Mouse (Mus musculus) left cerebral cortex, postnatal 10 days (tissue): Measurements from ENCODE around the gene Trip13. TPM values are rescaled to one million over a fixed set of nuclear protein-coding genes. Genes with fewer than 3 reads are reported as not detected.
A peak's percentile ranks its signal among the peaks of the same experiment; 100 is the strongest.

Experiments used
- DNase-seq, 2 experiments: peaks; one replicate each; pipeline ENCODE4 v3.0.0; 2021 to 2022; ENCODE audit warnings: low spot score in 2 of 2, mixed read lengths in 1 of 2; ENCODE audit errors: extremely low spot score in 1 of 2
- intact Hi-C: fragments of 180-260 bp; cut with DNase I; formaldehyde crosslinking; loops from one replicate; pipeline ENCODE4 v1.15.1; 2025
- total RNA-seq, 2 experiments: library from RNA; stranded (reverse); gene quantifications; 2 replicates each; pipeline ENCODE4 v1.2.3; 2021

Trip13 gene
- total RNA-seq, result 1 to 10 TPM; 1.6 to 2.0 TPM

- DNase-seq, result peak; percentile 84 to 96
- intact Hi-C loops, result no loop called here
Measured at GRCm38 (mm10) chr13:73937321-73938176, at the start of gene Trip13, which contains the start of gene Brd9. Gene Trip13 (minus strand): TSS chr13:73937784. Gene Brd9 (plus strand): TSS chr13:73937811.

- intact Hi-C loops, result loop anchor here (10.0 kb wide), 1 partner anchor 188 kb away; no protein-coding TSS in a partner anchor
- DNase-seq, result no peak
Measured at GRCm38 (mm10) chr13:73976935-73977334, 39.4 kb upstream of the Trip13 start.

- intact Hi-C loops, result loop anchor here (5.0 to 10.0 kb wide), 2 partner anchors 190 to 328 kb away; no protein-coding TSS in a partner anchor
- DNase-seq, result no peak
Measured at GRCm38 (mm10) chr13:73974523-73974922, 36.9 kb upstream of the Trip13 start.

GRCm38 (mm10) chr13:73970545-73971448 lies 33.2 kb upstream of the Trip13 start:
- intact Hi-C loops, result loop anchor here (5.0 to 10.0 kb wide), 2 partner anchors 194 to 332 kb away; no protein-coding TSS in a partner anchor
- peak; percentile 65 to 78 for DNase-seq

- intact Hi-C loops, result no loop called here
- DNase-seq, result no peak
Measured at GRCm38 (mm10) chr13:73963551-73963950, 26.0 kb upstream of the Trip13 start, which contains the start of gene Zdhhc11. Gene Zdhhc11 (plus strand): TSS chr13:73963851.

- DNase-seq, result no peak
- intact Hi-C loops, result no loop called here
Measured at GRCm38 (mm10) chr13:73961177-73961576, 23.6 kb upstream of the Trip13 start.

GRCm38 (mm10) chr13:73960117-73960652 lies 22.6 kb upstream of the Trip13 start:
- intact Hi-C loops, result no loop called here
- no peak for DNase-seq

GRCm38 (mm10) chr13:73955531-73955930 lies 17.9 kb upstream of the Trip13 start:
- intact Hi-C loops, result no loop called here
- no peak for DNase-seq

GRCm38 (mm10) chr13:73954666-73955065 lies 17.1 kb upstream of the Trip13 start:
- no peak for DNase-seq
- intact Hi-C loops, result no loop called here

- intact Hi-C loops, result no loop called here
- no peak for DNase-seq
Measured at GRCm38 (mm10) chr13:73953551-73954130, 16.1 kb upstream of the Trip13 start.

GRCm38 (mm10) chr13:73944606-73945005 lies 7.0 kb upstream of the Trip13 start:
- intact Hi-C loops, result no loop called here

GRCm38 (mm10) chr13:73939101-73939500 lies 1.5 kb upstream of the Trip13 start:
- intact Hi-C loops, result no loop called here
- DNase-seq, result no peak

More at GRCm38 (mm10) chr13:73944606-73945005, 7.0 kb upstream of the Trip13 start:
- no peak for DNase-seq

- intact Hi-C loops, result no loop called here
Measured at GRCm38 (mm10) chr13:73938177-73938560, 585 bp upstream of the Trip13 start.

GRCm38 (mm10) chr13:73936938-73937320 lies 655 bp downstream of the Trip13 start:
- no peak for DNase-seq
- intact Hi-C loops, result no loop called here

More at GRCm38 (mm10) chr13:73938177-73938560, 585 bp upstream of the Trip13 start:
- no peak for DNase-seq

- intact Hi-C loops, result no loop called here
- no peak for DNase-seq
Measured at GRCm38 (mm10) chr13:73932201-73932600, 5.4 kb downstream of the Trip13 start.

GRCm38 (mm10) chr13:73913066-73913465 lies 24.5 kb downstream of the Trip13 start:
- intact Hi-C loops, result no loop called here
- DNase-seq, result no peak

- intact Hi-C loops, result loop anchor here (2.0 to 10.0 kb wide), 3 partner anchors 71 to 263 kb away; no protein-coding TSS in a partner anchor
- DNase-seq, result peak; percentile 48 to 53
Measured at GRCm38 (mm10) chr13:73907683-73908412, 29.7 kb downstream of the Trip13 start.

GRCm38 (mm10) chr13:73907136-73907535 lies 30.4 kb downstream of the Trip13 start:
- no peak for DNase-seq
- intact Hi-C loops, result loop anchor here (2.0 to 10.0 kb wide), 3 partner anchors 70 to 262 kb away; no protein-coding TSS in a partner anchor
